Mouse (Mus musculus) stomach, adult 2 months (tissue): ENCODE results near the gene Fgf5. TPM values are rescaled to one million over a fixed set of nuclear protein-coding genes. Genes with fewer than 3 reads are reported as not detected.

Experiments used
- polyA plus RNA-seq: library from polyadenylated mRNA; depleted of rRNA; stranded (reverse); fragments of >200 nt; gene quantifications from 2 replicates; pipeline ENCODE4 v1.2.3, GENCODE M21; 2012; rRNA removed

The Fgf5 gene
- not detected in 2 replicates for polyA plus RNA-seq

GRCm38 (mm10) chr5:98253838-98254821 lies at the start of gene Fgf5:
Gene Fgf5 (plus strand): TSS chr5:98254184.

Other genes starting within 250 kb of the Fgf5 start
- gene Antxr2, start 223.1 kb upstream of the Fgf5 start, polyA plus RNA-seq: 1.9 and 2.2 TPM in 2 replicates
- gene Prdm8, start 87.0 kb upstream of the Fgf5 start, polyA plus RNA-seq: 0.15 and 0.28 TPM in 2 replicates
- not detected in 2 replicates for gene Cfap299, start 75.1 kb downstream of the Fgf5 start, polyA plus RNA-seq